Mouse (Mus musculus): ENCODE data around the gene Ackr2. TPM values are rescaled to one million over a fixed set of nuclear protein-coding genes. Genes with fewer than 3 reads are reported as not detected.

The Ackr2 gene
- polyA plus RNA-seq, 1 experiment from 2014 or later, result not detected

GRCm38 (mm10) chr9:121868236-121868635, 29.9 kb upstream of the Ackr2 start:
- POLR2A ChIA-PET, result no interaction called here
- peaks cover 9% of the 10 kb centered on the region for H3K27me3 ChIP-seq
- no peak for DNase-seq (ENCODE audit: low read depth, low spot score)
- TF ChIP-seq CTCF (IDR thresholded peaks at IDR 0.05), result no peak
- CTCF ChIA-PET, result interaction anchor here (0.8 kb wide), 1 partner anchor 170 kb away, joined by 3 read pairs; no protein-coding TSS in a partner anchor
- ATAC-seq, result no peak
- in situ Hi-C loops (cut with MboI; ENCODE audit: low pct_unique_long_range_greater_than_20kb), result no loop called here

GRCm38 (mm10) chr9:121869432-121869831, 28.7 kb upstream of the Ackr2 start:
- DNase-seq (ENCODE audit: low read depth, low spot score), result no peak
- TF ChIP-seq CTCF (IDR thresholded peaks at IDR 0.05), result no peak
- in situ Hi-C loops (cut with MboI; ENCODE audit: low pct_unique_long_range_greater_than_20kb), result no loop called here
- peaks cover 9% of the 10 kb centered on the region for H3K27me3 ChIP-seq
- ChIA-PET POLR2A (no interaction called here), CTCF (interaction anchor here (1.2 kb wide), 1 partner anchor 12 kb away, joined by 4 read pairs; no protein-coding TSS in a partner anchor)
- ATAC-seq, result no peak

DNA sequence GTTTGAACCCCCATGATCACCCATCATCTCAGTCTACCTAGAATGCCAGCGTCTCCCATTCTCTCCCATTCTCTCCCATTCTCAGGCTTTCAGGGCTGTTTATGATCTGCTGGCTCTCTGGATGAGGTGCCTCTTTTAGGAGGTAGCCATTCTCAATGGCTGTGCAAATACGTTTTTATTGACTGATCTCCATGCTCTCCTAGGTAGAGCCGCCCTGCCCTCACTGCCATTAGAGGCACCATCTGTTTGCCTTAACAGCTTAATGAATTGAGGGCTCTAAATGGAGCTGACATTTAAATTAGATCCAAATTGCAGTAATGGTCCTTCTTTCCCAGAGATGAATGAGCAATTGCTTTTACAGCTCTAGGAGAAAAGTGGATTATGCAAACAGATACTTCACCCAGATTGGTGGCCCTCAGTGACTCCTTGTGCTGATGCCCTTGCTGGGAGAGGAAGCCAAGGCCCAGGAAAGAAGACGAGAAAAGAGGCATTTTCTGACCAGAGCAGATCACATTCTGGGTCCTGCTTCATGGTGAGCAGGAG, 28.1 kb upstream of the Ackr2 start:
- CTCF ChIA-PET, result no interaction called here

DNA sequence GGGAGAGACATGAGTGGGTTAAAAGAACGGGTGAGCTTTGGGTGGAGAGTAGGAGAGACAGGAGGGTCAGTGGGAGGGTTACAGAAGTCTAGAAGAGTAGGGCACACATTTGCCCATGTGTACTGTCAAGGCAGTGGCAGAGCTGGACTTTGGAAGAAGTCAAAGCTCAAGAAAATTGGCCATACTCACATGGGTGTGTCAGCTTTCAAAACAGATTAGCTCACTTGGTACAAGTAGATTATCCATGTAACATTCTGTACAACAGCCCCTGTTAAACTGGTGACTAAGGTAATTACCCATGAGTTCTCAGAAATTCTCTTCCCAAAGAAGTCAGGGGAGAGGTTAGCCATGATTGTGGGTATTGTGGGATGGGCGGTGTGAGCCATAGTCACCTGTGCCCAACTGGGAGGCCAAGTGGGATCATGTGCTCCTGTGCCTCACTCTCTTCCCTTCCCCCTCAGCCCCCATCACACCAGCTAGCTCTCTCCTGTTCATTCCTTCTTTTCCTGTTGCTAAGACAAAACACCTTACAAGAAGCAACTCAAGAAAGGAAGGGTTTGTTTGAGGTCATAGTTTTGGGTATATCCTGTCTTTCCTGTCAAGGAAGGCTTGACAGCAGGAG, 26.0 kb upstream of the Ackr2 start:
- ChIA-PET POLR2A (no interaction called here), CTCF (no interaction called here)
- no peak for TF ChIP-seq CTCF (IDR thresholded peaks at IDR 0.05)
- H3K27me3 ChIP-seq, result peaks cover 9% of the 10 kb centered on the region
- ATAC-seq (no peak), DNase-seq (ENCODE audit: low read depth, low spot score) (no peak)
- in situ Hi-C loops (cut with MboI; ENCODE audit: low pct_unique_long_range_greater_than_20kb), result no loop called here

More for the DNA sequence above, 28.1 kb upstream of the Ackr2 start:
- in situ Hi-C loops (cut with MboI; ENCODE audit: low pct_unique_long_range_greater_than_20kb), result no loop called here
- peaks cover 9% of the 10 kb centered on the region for H3K27me3 ChIP-seq
- DNase-seq (ENCODE audit: low read depth, low spot score) (no peak), ATAC-seq (no peak)
- POLR2A ChIA-PET, result no interaction called here
- TF ChIP-seq CTCF (IDR thresholded peaks at IDR 0.05), result no peak

- CTCF ChIA-PET, result no interaction called here
- no peak for ATAC-seq
- in situ Hi-C loops (cut with MboI; ENCODE audit: low pct_unique_long_range_greater_than_20kb), result no loop called here
- no peak for TF ChIP-seq CTCF (IDR thresholded peaks at IDR 0.05)
- POLR2A ChIA-PET, result no interaction called here
- peaks cover 2% of the 10 kb centered on the region for H3K27me3 ChIP-seq
- DNase-seq (ENCODE audit: low read depth, low spot score), result no peak
These were observed 24.6 kb upstream of the Ackr2 start for GRCm38 (mm10) chr9:121873578-121873977.

GRCm38 (mm10) chr9:121877052-121877740, 21.0 kb upstream of the Ackr2 start:
- peaks cover 7% of the 10 kb centered on the region for H3K27me3 ChIP-seq
- in situ Hi-C loops (cut with MboI; ENCODE audit: low pct_unique_long_range_greater_than_20kb), result no loop called here
- ChIA-PET CTCF (no interaction called here), POLR2A (no interaction called here)
- ATAC-seq (peak; percentile 44), DNase-seq (ENCODE audit: low read depth, low spot score) (no peak)
- peak; percentile 77 for TF ChIP-seq CTCF (IDR thresholded peaks at IDR 0.05)

GRCm38 (mm10) chr9:121880840-121881239, 17.3 kb upstream of the Ackr2 start:
- POLR2A ChIA-PET, result interaction anchor here (0.6 kb wide), 1 partner anchor 98 kb away, joined by 3 read pairs; no protein-coding TSS in a partner anchor
- in situ Hi-C loops (cut with MboI; ENCODE audit: low pct_unique_long_range_greater_than_20kb), result no loop called here
- ATAC-seq, result no peak

DNA sequence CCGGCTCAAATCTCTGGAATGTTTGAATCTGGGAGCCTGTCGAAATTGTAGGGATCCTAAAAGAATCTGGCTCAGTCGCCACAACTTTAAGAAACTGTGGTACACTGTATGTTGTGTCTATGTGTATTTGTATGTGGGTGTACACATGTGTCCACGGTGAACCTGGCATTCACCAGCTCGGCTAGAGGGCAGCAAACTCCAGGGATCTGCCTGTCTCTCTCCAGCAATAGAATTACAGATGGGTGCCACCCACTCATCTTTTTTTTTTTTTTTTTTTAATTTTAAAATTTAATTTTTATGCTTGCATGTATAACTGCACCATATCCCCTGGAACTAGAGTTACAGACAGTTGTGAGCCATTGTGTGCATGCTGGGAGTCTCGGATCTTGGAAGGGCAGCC, 16.9 kb upstream of the Ackr2 start:
- ATAC-seq (no peak), DNase-seq (ENCODE audit: low read depth, low spot score) (no peak)
- peaks cover 5% of the 10 kb centered on the region for H3K27me3 ChIP-seq
- TF ChIP-seq CTCF (IDR thresholded peaks at IDR 0.05), result no peak
- ChIA-PET CTCF (interaction anchor here (0.8 to 1.7 kb wide), 7 partner anchors 10 to 133 kb away, joined by 3 to 4 read pairs (median 3); no protein-coding TSS in a partner anchor), POLR2A (no interaction called here)
- in situ Hi-C loops (cut with MboI; ENCODE audit: low pct_unique_long_range_greater_than_20kb), result no loop called here

More at GRCm38 (mm10) chr9:121880840-121881239, 17.3 kb upstream of the Ackr2 start:
- H3K27me3 ChIP-seq, result peaks cover 5% of the 10 kb centered on the region
- peak; percentile 72 for TF ChIP-seq CTCF (IDR thresholded peaks at IDR 0.05)
- CTCF ChIA-PET, result interaction anchor here (0.8 to 1.7 kb wide), 5 partner anchors 12 to 133 kb away, joined by 3 to 4 read pairs (median 3); no protein-coding TSS in a partner anchor
- no peak for DNase-seq (ENCODE audit: low read depth, low spot score)

GRCm38 (mm10) chr9:121882015-121882457, 16.1 kb upstream of the Ackr2 start:
- peaks cover 5% of the 10 kb centered on the region for H3K27me3 ChIP-seq
- ATAC-seq (no peak), DNase-seq (ENCODE audit: low read depth, low spot score) (no peak)
- in situ Hi-C loops (cut with MboI; ENCODE audit: low pct_unique_long_range_greater_than_20kb), result no loop called here
- TF ChIP-seq CTCF (IDR thresholded peaks at IDR 0.05), result no peak
- CTCF ChIA-PET, result interaction anchor here (0.9 to 1.7 kb wide), 4 partner anchors 9 to 103 kb away, joined by 3 read pairs; no protein-coding TSS in a partner anchor
- POLR2A ChIA-PET, result no interaction called here

GRCm38 (mm10) chr9:121889927-121890440, 8.2 kb upstream of the Ackr2 start:
- TF ChIP-seq CTCF (IDR thresholded peaks at IDR 0.05), result no peak
- ChIA-PET CTCF (interaction anchor here (1.7 kb wide), 1 partner anchor 24 kb away, joined by 4 read pairs; no protein-coding TSS in a partner anchor), POLR2A (no interaction called here)
- H3K27me3 ChIP-seq, result peaks cover 20% of the 10 kb centered on the region
- in situ Hi-C loops (cut with MboI; ENCODE audit: low pct_unique_long_range_greater_than_20kb), result no loop called here
- ATAC-seq, result no peak
- DNase-seq (ENCODE audit: low read depth, low spot score), result no peak
